Mouse (Mus musculus): ENCODE results near the gene Polr3k.

- TF ChIP-seq POLR2AphosphoS5 (IDR thresholded peaks at IDR 0.05; ENCODE audit: insufficient replicate concordance, low read depth, low read length): no peak
- TF ChIP-seq CTCF (IDR thresholded peaks at IDR 0.05; ENCODE audit: low read depth, low read length): no peak
- no peak for TF ChIP-seq GATA1 (IDR thresholded peaks at IDR 0.05; ENCODE audit: borderline replicate concordance, low read length)
- no peak for TF ChIP-seq TAL1 (conservative IDR thresholded peaks at IDR 0.05; ENCODE audit: low read depth, low read length)
These were observed 54.4 kb downstream of the Polr3k start for GRCm38 (mm10) chr2:181918501-181918900.
